Mouse (Mus musculus) induced T-regulatory cell, adult 2 months (primary cell): Measurements from ENCODE around the gene Setd1b.
A peak's percentile ranks its signal among the peaks of the same experiment; 100 is the strongest.

Experiments
- DNase-seq: peaks from one replicate; pipeline ENCODE4 v3.0.0-alpha.2; 2012; ENCODE audit warnings: low read depth

The Setd1b gene

DNA sequence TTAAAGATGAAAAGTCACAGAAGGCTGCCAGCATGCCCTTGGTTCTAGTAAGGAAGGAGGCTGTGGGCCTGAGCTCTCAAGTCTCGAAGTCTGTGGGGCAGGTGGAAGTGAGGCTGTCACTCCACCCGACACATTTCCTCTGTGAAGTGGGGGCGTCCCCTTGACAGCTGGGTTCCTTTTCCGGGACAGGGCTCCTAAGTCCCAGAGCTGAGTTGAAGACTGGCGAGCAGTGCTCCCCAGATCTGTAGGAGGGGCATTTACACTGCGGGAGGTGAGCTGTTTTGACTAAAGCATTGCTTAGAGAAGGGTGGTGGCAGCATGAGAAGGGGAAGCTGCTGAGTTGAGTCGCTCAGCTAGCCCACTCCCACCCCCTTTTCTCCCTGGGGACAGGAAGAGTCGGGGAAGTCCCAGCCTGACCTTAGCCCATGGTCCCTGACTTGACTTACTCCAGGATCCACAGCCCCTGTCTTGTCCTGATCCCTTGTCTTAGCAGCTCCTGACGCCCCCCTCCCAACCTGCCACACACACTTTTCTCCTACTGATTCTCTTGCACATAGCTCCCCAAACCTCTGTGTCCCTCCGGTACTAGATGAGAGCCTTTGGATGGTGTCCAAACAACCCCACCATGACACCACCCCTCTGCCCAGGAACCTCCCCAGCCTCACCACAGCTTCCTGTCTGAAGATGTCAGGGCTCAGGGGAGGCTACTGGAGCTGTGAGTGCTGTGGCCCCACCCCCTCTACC, 13.4 kb upstream of the Setd1b start:
- peak; percentile 96 for DNase-seq

DNA sequence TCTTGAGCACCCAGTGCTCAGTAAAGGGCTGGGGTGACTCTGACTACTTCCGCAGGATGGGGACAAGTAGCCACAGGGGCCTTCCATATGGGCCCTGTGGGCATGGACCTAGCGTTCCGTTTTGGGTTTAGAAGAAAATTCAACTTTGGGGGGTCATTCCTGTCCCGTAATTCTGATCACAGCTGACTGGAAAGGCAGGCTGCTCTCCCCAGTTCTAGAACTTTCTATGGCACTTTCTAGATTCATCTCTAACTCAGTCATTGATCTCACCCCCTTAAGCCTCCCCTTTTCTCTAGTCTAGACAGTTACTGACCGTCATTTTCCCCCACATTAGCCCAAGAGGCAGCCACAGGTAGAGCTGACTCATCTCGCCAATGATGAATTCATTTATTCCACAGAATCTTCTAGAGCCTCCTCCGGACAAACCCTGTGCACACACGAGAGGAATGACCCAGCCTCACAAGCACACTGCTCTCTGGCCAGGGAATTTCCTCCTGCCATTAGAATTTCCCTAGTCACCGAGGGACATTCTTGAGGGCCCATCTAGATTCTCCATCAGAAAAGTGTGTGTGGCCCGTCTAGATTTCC, 12.7 kb upstream of the Setd1b start:
- DNase-seq, result no peak

DNA sequence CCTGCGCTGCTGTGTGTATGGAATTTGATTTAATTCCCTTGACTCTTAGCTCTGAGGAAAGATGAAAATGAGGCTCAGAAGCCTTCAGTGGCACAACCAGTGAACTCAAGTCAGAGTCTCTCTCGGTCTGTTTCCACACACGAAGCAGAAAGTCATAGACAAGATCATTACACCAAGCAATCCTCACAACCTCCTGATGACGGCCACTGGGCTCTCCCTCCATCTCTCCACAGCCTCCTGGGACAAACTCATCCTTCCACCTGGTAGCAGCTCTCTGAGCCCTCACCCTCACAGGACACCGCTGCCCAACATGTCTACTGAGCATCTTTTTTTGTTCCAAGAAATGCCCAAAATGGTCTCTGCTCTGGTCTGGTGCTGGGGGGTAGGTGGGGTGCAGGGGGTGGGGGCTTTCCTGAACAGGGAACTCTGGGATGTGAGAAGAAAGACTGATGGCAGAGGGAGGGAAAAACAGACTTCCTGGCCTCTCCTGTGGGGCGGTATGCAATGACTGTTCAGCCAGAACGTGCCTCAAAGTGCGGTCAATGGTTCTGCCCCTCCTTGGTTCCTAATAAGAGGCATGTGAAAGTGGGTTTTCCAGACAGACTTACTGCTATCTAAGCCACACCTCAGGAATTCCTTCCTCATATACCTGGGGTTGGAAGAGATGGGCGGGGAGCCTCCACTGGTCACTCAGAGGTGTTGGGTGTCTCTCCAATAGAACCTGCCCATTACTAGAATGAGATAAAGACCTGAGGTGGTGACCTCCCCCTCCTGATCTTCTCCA, 11.8 kb upstream of the Setd1b start:
- peak; percentile 59 for DNase-seq

DNA sequence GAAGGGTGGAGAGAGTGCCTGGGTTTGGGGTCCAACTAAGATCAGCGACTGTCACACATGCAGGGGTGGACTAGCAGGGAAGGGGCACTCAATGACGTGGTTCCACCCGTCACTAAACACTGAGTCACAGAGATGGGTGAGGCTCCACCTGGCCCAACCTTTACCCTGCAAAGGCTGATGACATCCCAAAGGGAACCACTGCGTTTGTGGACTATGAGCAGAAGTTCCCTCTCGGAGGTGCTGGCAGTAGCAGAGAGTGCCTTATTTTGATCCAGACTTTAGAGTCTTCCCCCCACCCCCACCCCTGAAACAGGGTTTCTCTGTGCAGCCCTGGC, 11.2 kb upstream of the Setd1b start:
- peak; percentile 75 for DNase-seq

DNA sequence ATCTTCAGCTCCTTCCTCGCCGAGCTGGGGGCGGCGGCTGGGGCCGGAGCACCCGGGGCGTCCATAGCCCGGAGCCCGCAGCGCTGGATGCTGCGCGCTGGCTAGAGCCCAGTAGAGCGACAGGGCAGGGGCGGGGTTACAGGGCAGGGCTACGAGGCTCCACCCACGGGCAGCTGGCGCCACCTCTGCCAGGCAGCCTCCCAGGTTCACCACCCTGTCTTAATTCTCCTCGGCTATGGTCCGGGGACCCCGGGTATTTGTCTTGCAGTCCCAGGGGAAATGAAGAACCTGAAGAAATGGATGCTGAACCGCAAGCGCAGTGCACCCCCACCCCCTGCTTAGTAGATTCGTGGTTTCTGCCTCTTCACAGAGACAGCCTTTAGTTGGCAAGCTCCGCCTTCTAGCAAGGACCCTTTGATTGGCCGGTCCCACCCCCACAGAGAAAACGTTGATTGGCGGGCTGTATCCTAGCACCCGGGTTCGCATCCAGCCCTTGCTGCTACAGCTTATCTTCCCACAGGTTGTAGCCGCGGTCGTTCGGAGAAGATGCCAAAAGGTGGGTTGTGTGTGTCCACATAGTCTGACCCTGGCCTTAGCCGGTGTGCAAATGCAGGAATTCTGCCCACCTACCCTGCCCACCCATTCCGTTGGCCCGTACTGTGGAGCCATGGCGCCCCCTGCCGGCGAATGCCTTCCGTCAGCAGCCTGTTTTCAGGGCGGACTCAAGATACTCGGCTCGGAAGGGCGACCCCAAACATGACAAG, 9.5 kb upstream of the Setd1b start, which contains the start of gene Rhof:
Gene Rhof (minus strand): TSS at position 385 of the 764 bp plus-strand sequence.
- peak; percentile 97 for DNase-seq

DNA sequence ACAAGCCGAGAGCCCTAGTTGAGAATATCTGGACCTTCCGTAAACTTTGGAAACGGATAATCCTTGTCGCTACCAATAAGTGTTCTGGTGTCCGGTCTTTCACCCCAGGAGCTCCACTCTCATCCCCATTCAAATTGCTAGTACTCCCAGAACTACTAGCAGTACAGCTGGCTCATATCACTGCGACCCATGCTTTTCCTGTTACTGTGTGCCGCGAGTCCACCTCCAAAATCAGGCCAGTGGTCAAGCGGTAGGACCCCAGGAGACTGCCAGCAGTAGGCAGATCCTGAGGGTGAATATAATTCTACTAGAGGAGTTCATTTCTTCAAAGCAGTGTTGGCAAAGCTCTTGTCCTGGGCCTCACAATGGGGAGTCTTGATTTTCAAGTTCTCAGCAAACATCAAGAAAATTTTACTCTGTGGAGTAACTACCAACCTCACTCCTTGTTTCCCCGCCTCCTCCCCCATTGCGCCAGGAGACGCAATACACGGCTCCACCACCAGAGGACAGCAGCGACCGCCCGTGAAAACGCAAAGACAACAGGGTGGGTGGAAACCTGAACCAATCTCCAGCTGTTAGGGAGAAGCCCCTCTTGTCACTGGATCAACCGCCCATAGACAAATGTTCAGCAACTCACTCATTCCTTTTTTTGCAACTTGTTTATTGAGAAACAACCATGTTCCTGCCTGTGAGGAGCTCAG, 8.8 kb upstream of the Setd1b start:
- peak; percentile 95 for DNase-seq

DNA sequence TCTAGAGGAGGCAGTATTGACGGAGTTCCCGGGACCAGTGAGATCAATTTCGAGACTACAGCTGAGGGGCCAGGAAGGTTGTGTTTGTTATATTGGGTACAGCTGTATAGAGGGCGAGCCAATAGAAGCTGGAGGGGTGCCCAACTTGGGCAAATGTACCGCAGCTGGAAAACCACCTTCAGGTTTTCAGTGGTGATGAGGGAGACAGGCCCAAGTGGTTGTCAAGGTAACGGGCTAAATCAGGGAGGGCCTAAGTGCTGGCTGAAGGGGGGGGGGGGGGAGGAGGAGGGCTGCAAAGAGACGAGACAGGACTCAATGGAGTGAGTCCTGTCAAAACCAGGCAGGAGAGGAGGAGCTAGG, 8.2 kb upstream of the Setd1b start:
- no peak for DNase-seq

DNA sequence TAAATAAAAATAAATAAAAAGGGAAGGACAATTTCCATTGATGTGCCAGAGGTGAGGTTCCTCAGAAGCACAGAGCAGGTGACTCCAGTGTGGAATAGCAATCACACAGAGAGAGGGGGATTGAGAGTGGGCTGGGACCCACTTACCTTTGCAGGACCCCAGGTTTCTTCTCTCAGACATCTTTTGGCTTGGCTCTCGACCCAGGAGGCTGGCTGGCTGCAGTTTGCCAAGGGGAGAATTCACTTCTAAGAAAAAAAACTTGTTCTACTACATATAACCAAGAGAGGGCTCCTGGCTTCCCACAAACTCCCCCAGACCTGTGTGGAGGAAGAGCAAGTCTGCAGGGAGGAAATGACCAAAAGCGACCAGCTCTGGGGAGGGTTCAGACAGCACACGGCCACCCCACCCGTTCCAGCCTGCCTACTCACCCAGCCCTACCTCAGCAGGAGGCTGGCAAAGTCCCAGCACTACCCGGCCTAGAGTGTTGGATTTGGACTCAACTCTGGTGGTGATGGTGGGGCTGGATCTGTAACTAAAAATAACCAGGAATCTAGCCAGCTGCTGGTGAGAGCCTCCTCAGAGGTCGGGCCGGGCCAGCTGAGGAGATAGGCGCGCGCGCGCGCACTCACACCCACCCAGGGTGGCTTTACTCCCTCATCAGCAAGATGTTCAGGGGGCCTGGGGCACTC, 7.7 kb upstream of the Setd1b start:
- peak; percentile 52 for DNase-seq

DNA sequence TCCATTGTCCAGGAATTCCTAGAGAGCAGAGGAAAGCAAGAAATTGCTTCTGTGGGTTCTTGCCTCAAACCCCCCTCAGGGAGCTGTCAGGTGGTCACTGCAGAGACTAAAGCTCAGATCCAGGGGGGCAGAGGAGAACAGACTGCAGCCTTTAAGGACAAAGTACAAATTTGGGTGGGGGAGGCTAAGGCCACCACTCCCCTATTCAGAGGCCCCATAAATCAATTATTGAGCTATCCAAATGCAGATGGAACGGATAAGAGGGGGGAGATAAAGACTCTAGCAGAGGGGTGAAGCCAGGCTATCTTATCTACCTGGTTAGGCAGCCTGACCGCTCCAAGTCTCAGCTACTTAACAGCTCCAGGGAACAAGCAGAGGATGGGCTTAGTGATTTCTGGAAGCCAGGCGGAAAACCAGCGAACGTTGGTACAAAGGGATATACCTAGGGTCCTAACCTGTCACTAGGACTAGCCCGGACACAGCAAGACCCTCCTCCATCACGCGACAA, 7.1 kb upstream of the Setd1b start:
- no peak for DNase-seq

DNA sequence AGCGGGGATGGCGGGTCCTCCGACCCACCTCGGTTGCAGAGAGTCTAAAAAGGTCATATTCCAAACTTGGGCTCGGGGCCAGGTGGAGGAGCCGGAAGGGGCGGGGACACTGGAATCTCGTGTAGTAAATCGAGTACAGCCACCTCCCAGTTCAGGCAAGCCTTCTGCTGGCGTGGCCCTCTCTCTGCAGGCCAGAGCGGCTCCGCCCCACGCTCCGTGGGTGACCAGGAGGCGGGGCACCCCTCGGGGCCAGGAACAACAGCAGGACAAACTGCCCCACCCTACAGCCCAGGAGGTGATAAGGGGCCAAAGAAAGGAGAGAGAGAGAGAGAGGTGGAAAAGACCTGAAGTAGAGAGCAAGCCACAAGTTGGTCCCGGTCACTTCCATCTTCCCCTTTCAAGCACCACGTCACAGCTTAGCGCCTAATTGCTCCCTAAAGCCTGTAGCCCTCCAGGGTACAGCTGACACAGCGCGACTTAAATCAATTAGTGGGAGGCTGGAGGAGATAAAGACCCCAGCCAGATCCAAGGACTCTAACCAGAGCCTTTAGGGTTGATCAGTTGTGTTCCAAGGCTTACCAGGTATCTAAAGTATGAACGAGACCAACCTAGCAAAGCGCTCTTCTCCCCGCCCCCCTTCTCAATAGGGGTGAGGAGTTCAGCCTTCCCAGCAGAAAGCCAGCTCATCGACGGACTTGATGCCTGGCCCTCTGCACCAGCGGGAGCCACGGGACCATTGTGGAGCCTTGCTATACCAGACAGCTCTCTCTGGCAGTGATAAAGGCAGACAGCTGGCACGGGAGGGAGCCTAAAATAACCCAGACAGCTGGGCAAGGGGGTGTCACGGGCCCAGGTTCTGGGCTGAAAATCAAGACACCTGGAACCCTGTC, 6.3 kb upstream of the Setd1b start:
- DNase-seq, result peak; percentile 41

DNA sequence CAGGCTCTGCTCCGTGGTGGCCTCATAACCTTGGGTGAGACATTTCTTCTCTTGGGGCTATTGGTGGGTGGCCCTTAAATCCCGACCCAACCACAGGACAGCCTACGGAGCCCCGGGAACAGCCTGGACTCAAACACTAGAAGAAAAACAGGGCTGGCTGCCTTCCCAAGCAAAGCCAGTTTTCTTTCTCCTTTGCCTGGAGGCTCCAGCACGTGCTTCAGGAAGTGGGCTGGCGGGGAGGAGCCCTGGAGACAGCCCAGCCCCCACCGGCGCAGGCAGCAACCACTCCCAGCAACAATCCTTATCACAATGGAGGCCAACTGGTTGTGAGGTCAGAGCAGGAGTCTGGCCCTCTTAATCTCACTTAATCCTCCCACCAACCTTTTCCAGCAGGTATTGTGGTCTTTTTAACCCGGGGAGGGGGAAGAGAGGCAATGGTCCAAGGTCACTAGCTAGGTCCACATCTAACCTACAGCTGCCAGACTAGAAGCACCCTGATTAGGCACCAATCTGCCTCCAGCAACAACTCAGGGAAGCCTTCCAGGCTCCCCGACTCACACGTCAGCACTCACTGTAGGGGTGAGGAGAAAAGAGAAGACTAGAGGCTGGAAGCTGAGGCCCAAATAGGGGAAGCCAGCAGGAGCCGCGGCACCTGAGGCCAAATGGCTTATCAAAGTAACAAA, 5.5 kb upstream of the Setd1b start:
- peak; percentile 77 for DNase-seq

DNA sequence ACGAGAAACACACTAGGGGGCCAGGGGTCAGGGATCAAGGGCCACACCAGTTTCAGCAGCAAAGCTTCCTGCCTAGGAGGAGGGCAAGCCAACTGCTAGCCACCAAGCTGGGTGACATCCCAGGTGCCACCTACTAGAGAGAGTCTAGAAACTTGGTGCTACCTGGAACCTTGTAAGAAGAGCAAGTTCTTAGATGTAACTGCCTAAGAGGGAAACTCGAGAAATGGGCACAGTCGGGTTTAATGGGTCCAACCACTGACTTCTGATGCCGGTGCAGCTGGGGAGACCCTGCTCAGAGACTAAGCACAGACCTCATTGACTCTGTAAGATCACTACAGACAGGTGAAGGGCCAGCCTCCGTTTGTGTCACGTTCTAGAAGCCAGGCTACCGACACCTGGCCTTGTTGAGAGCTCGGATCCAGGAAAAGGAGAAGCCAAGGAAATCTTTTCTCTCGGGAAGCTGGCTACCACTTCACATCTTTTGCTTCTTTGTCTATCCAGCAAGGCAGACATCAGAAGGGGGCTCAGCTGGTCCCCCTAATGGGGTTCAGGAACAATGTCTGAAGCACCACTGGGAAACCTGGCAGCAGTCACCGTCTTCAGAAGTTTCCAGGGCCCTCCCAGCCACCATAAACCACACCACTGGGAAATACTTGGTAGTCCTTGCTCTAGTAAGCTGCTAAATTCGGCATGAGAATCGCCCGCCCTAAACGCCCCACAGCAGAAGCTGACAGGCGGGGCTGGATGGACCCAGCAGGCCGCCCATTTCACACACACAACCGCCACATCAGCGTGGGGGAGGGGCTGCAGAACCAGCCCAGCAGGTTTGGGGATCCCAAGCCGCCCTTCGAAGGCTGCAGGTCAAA, 4.7 kb upstream of the Setd1b start:
- DNase-seq, result peak; percentile 86

DNA sequence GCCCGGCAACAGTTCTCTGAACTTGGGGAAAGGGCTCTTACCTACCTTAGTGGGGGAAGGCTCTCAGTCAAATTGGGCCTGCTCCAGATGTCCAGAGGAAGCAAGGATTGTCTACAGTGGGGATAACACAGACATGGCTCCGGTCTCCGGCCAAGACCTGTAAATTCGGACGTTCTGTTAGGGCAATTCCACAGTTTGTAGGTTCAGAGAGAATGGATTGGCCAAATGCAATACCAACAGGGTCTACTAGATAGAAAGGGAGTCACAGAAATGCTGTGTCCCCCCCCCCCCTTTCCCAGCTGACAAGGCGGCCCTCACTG, 4.1 kb upstream of the Setd1b start:
- DNase-seq, result no peak

DNA sequence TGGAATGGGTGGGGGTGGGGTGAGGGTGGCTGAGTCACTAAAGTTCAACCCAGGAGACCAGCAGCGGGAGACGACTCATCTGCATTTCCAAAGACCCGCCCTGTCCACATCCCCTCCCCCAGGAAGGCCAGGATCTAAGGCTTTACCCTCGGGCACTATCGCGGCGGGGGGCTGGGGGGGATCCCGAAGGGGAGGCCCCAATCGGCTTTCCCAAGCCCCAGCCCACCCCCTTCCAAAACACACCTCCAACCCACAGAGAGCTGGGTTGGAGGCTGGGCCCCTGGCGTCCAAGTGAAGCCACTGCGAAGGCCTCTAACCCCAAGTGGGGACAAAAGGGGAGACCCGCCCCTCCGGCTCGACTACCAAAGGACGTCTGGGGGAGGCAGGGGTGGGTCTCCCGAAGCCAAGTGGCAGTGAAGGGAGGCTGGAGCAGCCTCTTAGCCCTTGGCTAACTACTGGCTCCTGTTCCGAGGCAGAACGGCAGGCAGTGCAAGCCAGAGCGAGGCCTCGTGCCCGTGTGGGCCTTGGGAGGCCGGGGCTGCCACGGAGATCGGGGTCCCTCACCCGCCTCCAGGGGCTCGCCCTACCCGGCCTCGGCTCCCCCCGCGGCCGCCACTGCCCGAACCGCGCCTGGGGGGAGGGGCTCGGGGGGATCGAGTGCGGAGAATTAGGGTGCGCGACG, 3.6 kb upstream of the Setd1b start:
- peak; percentile 80 for DNase-seq

DNA sequence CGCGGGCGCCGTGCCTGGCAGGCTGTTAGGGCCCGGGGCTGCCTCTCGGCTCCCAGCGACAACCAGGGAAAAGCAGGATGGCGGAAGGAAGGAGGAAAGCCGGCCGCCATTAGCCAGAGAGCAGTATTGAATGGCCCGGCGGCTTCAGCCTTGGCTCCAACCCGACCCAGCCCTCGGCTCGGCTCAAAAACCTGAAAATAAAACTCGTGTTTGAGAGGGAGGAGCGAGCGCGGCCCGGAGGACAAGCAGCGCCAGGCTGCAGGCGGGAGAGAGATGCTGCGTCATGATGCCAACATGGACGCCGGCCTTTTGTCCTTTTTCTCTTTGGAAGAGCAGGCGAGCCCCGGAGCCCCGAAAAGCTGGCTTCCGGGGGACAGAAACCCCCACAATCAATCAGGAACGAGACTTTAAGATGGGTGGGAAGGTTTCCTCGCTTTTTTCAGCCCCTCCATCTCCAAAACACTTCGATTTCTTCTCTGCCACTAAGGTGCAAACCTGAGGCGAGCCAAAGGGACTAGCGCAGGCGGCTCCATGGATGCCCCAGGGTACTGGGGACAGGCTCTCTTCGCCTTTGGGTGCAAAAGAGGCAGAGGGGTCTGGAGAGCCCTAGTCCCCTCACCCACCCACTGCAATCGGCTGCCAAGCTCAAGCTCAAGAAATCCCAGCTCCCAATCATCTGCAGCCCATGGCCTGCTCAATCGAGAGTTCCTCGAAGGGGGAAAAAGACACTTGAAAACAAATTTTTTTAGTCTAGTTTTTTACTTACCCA, 2.9 kb upstream of the Setd1b start:
- peak; percentile 88 for DNase-seq

DNA sequence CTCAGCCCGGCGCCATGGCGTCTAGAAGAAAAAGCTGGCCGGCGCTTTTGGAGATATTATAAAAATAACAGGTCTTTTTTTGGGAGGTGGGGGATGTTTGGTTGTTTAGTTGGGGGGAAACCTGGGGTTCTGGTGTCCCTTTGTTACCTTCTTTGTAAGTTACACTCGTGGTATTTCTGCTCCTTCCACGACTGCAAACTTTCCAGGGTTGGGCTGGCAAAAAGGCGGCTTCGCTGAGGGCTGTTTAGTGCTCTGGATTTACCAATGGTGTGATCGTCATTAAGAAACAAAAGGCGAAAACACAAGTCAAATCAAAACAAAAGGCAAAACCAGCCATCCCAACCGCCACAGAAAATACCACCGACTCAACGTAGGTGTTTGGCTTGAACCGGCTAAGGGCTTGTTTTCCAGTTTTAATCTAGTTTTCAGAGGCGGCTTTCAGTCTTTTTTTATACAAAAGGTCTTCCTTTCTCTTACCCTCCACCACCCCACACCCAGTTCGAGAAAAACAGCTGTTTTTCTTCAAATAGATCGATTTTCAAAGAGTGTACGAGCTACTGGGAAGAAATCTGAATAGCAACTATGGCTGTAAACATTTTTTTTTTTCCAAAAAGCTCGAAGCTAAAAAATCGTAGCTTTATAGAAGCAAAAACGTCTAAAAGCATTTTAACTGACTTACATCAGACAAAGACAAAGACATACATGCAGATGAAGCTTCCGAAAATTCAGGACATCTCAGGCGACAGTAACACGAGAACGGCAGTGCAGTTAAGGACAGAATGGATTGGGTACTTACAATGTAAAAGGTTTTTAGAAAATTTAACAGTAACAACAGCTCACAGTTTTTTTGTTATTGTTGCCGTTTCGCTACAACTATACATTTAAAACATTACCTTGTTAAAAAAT, 2.0 kb upstream of the Setd1b start:
- peak; percentile 85 for DNase-seq
